In the genomic region with DNA sequence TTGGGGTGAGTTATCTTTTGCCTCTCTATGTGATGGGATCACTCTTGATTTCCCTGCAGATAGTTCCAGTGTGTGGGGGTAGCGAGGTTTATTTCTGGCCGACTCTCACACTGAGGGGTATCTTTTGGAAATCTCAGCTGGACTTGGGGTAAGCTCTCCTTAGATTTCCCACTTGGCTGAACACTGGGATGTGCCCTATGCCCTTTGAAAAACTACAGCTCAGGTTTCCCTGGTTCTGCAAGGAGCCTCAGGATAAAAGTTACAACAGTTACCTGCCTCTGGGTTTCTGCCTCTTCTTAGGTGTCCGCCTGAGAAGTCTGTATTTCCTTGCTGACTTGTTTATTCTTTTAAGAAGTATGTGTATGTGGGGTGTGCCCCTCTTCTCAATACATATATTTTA, we compare ENCODE assay signal across 25 mouse cellular contexts. TPM values are rescaled to one million over a fixed set of nuclear protein-coding genes. Genes with fewer than 3 reads are reported as not detected.
"Had no signal": no experiment of that assay in that cellular context is flagged by ENCODE, and none has a peak within 500 bp of the region (broad histone marks: within the 10 kb centered on the region; RNA-seq: fewer than 3 reads in every experiment).

No protein-coding gene starts in this region.

- H3K4me2 ChIP-seq: limb, embryonic 12.5 days; limb, embryonic 15.5 days; liver, embryonic 11.5 days; lung, embryonic 14.5 days; midbrain, embryonic 12.5 days; midbrain, embryonic 15.5 days; neural tube, embryonic 13.5 days had no signal

- H3K4me3 ChIP-seq: limb, embryonic 12.5 days; limb, embryonic 15.5 days; midbrain, embryonic 12.5 days; midbrain, embryonic 15.5 days; neural tube, embryonic 13.5 days had no signal

- H3K27ac ChIP-seq: limb, embryonic 12.5 days; limb, embryonic 15.5 days; liver, embryonic 14.5 days; macrophage; midbrain, embryonic 12.5 days; midbrain, embryonic 15.5 days; neural tube, embryonic 13.5 days; stomach, postnatal 0 days had no signal

- H3K9ac ChIP-seq: limb, embryonic 12.5 days; limb, embryonic 15.5 days; liver, embryonic 14.5 days; liver, postnatal 0 days; lung, embryonic 14.5 days; midbrain, embryonic 12.5 days; midbrain, embryonic 15.5 days; neural tube, embryonic 13.5 days had no signal

- H3K36me3 ChIP-seq: limb, embryonic 12.5 days; limb, embryonic 15.5 days; midbrain, embryonic 12.5 days; midbrain, embryonic 15.5 days; neural tube, embryonic 13.5 days had no signal

- H3K27me3 ChIP-seq: limb, embryonic 12.5 days; limb, embryonic 15.5 days; midbrain, embryonic 12.5 days; midbrain, embryonic 15.5 days; neural tube, embryonic 13.5 days had no signal

- H3K4me1 ChIP-seq: limb, embryonic 12.5 days; limb, embryonic 15.5 days; midbrain, embryonic 12.5 days; midbrain, embryonic 15.5 days; neural tube, embryonic 13.5 days had no signal

- H3K9me3 ChIP-seq: limb, embryonic 12.5 days; limb, embryonic 15.5 days; midbrain, embryonic 12.5 days; midbrain, embryonic 15.5 days; neural tube, embryonic 13.5 days had no signal

- ATAC-seq: intestine, postnatal 0 days; liver, postnatal 0 days; lung, postnatal 0 days; midbrain, embryonic 15.5 days had no signal

- DNase-seq: left cerebral cortex, postnatal 4 days; liver, postnatal 0 days; lung, embryonic 14.5 days; thymus, adult 2 months; thymus, postnatal 14 days; thymus, postnatal 4 days had no signal

RNA-seq across cellular contexts. Expression of a gene that starts 42.6 kb away (rescaled TPM):
- total RNA-seq: layer of hippocampus, adult 18-20 months; layer of hippocampus, postnatal 14 days; left cerebral cortex, adult 8-10 months; left cerebral cortex, postnatal 14 days; left cerebral cortex, postnatal 4 days; megakaryocyte, adult 5-6 weeks; neutrophil, adult 5-6 weeks had no signal
- polyA plus RNA-seq: intestine, embryonic 14.5 days; limb, embryonic 12.5 days; limb, embryonic 15.5 days; lung, embryonic 14.5 days; macrophage; midbrain, embryonic 12.5 days; midbrain, embryonic 15.5 days; neural tube, embryonic 13.5 days; stomach, embryonic 14.5 days had no signal
